Mouse (Mus musculus): ENCODE results near the gene Lhcgr. TPM values are rescaled to one million over a fixed set of nuclear protein-coding genes. Genes with fewer than 3 reads are reported as not detected.

Lhcgr gene
- polyA plus RNA-seq (2015; fragmentation: Illumina TruSeq; extraction: RNeasy Lipid Tissue Mini Kit (QIAGEN cat#74804); ENCODE audit: insufficient read depth, low read depth, low replicate concordance), result not detected

GRCm38 (mm10) chr17:88791440-88792152 is at the start of gene Lhcgr:
Gene Lhcgr (minus strand): TSS chr17:88791990.

GRCm38 (mm10) chr17:88668452-88668851 is 123.3 kb downstream of the Lhcgr start, which contains the start of gene Gtf2a1l:
Gene Gtf2a1l (plus strand): TSS chr17:88668660.

Other genes with a start within 250 kb of the Lhcgr start
- 9.1 TPM for gene Ston1, start 194.3 kb downstream of the Lhcgr start, polyA plus RNA-seq (2015; fragmentation: Illumina TruSeq; extraction: RNeasy Lipid Tissue Mini Kit (QIAGEN cat#74804); ENCODE audit: insufficient read depth, low read depth, low replicate concordance)
- not detected for gene Gtf2a1l, start 123.3 kb downstream of the Lhcgr start, polyA plus RNA-seq (2015; fragmentation: Illumina TruSeq; extraction: RNeasy Lipid Tissue Mini Kit (QIAGEN cat#74804); ENCODE audit: insufficient read depth, low read depth, low replicate concordance)

Measured in pancreas, adult 10 weeks (tissue).